Mouse (Mus musculus) megakaryocyte, adult 5-6 weeks (primary cell): Measurements from ENCODE around the gene Ctbp2. TPM values are rescaled to one million over a fixed set of nuclear protein-coding genes. Genes with fewer than 3 reads are reported as not detected.

Source experiments
- ATAC-seq: 2 replicates; pipeline ENCODE4 v1.8.0; 2016; ENCODE audit warnings: mild to moderate bottlenecking, inconsistent platforms; ENCODE audit not compliant: poor library complexity, severe bottlenecking
- total RNA-seq, 2 experiments: library from RNA; stranded (forward) in 1 of 2; stranded (reverse) in 1 of 2; fragments of 153-499, 151-499 nt in 1 of 2; fragments of 221-1000, 200-1000 nt in 1 of 2; gene quantifications; 2 replicates each; pipeline versions ENCODE4 v1.2.3 to v1.2.4; 2015 to 2017

The Ctbp2 gene
- total RNA-seq (2015) (43.2 and 49.3 TPM in 2 replicates), total RNA-seq (2017) (50.2 and 57.6 TPM in 2 replicates)

GRCm38 (mm10) chr7:133123999-133124700 is at the start of gene Ctbp2:
Gene Ctbp2 (minus strand): TSS chr7:133124354.
- ATAC-seq = peak; percentile 77

GRCm38 (mm10) chr7:133171403-133172032 is 47.4 kb upstream of the Ctbp2 start:
- ATAC-seq = no peak

- no peak for ATAC-seq
These were observed 44.8 kb upstream of the Ctbp2 start for GRCm38 (mm10) chr7:133168928-133169327.

- no peak for ATAC-seq
These were observed 43.7 kb upstream of the Ctbp2 start for GRCm38 (mm10) chr7:133167903-133168302.

- no peak for ATAC-seq
These were observed 40.6 kb upstream of the Ctbp2 start for GRCm38 (mm10) chr7:133164770-133165169.

- ATAC-seq = no peak
These were observed 38.9 kb upstream of the Ctbp2 start for GRCm38 (mm10) chr7:133163011-133163410.

- no peak for ATAC-seq
These were observed 38.0 kb upstream of the Ctbp2 start for GRCm38 (mm10) chr7:133162131-133162530.

GRCm38 (mm10) chr7:133161362-133162080 is 37.4 kb upstream of the Ctbp2 start:
- ATAC-seq = no peak

DNA sequence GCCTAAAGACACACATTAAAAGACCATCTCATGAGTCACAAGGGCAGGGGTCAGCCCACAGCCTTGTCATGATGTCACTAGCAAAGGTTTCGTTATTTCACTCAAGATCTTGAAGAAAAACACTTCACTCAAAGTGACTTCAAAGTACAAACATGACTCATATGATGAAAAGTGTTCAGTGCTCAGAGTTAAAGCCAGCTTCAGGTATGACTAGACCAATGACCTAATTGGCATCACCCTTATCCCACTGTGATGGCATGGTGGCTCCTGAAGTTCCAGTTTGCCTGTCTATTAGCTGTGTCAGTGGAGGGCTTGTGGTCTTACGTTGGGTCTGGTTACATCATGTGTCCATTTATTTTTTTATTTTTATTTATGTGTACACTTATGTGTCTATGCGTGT is 35.4 kb upstream of the Ctbp2 start:
- no peak for ATAC-seq

DNA sequence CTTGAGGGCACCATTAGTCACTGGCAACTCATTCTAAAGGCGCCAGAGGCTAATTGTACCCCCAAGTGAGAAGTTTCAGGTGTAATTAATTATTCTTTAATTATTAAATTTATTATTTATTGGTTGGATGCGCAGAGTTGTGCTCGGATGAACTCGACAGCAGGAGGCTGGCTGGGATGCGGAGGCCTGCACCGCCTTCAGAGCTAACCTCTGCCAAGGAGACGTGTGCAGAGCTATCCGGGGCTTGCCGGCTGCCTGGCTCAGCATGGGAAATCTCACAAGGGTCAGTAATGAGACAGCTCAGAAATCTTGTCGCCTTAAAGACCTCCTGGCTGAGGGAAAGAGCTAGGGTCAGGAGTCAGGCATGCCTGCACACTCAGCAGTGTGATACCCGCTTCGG is 31.5 kb upstream of the Ctbp2 start:
- no peak for ATAC-seq

DNA sequence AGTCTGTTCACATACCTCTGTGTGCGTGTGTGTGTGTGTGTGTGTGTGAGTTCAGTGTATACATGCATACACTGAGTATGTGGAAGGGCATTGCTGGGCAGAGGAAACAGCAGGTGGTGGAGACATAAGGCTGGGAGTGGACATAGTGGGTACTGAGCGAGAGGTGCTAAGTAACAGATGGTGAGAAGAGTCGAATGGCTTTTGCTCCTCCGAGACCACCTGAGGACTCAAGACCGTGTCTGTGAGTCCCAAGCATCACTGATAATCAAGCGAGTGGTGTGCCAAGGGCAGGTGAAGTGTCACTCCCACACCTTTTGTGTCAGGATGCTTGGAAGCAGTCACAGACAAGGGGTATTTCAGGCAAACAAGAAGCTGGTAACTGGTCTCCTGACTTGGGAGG is 30.7 kb upstream of the Ctbp2 start:
- no peak for ATAC-seq

- ATAC-seq = no peak
These were observed 15.7 kb upstream of the Ctbp2 start for GRCm38 (mm10) chr7:133139689-133140336.

GRCm38 (mm10) chr7:133133552-133133951 is 9.4 kb upstream of the Ctbp2 start:
- peak; percentile 77 for ATAC-seq

- no peak for ATAC-seq
These were observed 8.5 kb upstream of the Ctbp2 start for GRCm38 (mm10) chr7:133132702-133133101.

- ATAC-seq = no peak
These were observed 739 bp upstream of the Ctbp2 start for GRCm38 (mm10) chr7:133124701-133125485.

DNA sequence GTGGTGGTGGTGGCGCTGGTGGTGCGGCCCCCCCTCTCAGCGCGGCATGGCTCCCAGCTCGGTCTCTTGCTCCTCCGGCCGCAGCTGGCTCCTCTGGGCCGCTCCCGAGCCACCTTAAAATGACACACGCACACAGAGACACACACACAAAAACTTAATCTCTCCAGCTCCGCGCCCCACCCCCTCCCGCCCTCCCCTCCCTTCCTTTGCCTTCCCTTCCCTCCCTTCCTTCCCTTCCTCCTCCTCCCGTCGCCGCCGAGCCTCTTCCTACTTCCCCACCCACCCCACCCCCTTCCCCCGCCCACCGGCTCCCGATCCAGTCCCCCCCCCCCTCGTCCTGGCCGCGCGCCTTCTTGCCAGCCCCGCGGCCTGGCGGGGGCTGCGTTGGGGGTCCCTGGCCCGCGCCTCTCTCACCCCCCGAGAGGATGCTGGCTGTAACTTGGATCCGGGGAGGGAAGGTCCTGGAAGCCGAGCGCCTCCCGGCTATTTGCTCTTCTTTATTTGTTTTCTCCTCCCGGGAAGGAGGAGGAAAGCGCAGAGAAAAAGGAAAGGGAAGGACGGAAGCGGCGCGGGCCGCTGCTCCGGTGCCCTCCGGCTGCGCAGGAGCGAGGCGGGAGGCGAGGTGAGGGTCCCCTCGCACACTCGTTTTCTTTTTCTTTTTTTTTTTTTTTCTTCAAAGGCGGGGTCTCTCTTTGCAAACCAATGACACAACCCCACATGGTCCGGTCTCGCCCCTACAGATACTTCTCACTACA is 733 bp downstream of the Ctbp2 start, which contains the start of gene Fgfr2:
Gene Fgfr2, minus strand, starts transcription at position 107 of the 755 bp plus-strand sequence.
- ATAC-seq = peak; percentile 24

DNA sequence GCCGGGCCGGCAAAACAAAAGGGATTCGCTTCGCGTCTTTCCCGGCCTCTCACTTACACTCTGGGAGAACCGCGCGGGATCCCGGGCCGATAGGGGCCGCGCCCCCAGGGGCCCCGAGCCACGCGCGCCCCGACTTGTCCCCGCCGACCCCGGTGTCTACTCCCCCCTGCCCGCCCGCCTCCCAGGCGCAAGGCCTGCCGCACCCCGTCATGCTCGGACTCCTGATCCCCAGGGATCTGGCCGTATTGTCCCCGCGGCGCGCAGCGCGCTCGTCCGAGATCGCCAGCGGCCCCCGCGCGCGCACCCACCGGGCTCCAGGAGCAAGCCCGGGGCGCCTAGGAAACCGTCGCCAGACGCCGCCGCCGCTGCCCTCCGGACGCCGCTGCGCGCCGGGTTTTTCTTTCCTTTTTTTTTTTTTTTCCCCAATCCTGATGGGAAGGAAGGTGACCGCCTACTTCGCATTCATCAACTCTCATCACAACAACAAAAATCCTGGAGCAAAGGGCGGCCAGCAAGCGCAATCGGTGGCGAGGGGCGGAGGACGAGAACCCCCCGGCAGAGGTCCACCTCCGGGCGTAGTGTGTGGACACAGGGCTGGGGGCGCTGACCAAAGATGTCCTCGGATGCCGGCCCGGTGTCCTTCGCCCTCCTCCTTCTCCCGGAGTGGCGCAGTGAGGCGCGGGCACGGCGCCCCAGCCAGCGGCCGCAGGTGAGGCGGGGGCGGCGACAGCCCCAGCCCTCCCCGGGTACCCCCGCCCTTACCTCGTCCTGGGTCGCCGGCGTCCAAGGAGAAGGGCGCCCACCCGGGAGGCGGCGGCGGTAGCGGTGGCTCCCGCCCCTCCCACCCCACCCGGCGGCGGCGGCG is 1.5 kb downstream of the Ctbp2 start:
- no peak for ATAC-seq

GRCm38 (mm10) chr7:133121661-133122378 is 2.3 kb downstream of the Ctbp2 start:
- peak; percentile 55 for ATAC-seq
